Mouse (Mus musculus) C2C12 (cell line): ENCODE results near the gene Ppp1r18.

Source experiments
- CTCF ChIP-seq: IDR thresholded peaks from one replicate; pipeline ENCODE4 v1.5.1; 2011; ENCODE audit not compliant: control insufficient read depth, insufficient read depth, insufficient read length
- FOSL1 ChIP-seq: IDR thresholded peaks from one replicate; pipeline ENCODE4 v1.8.0; 2011; ENCODE audit warnings: mild to moderate bottlenecking, low read length; ENCODE audit not compliant: poor library complexity, insufficient read depth, severe bottlenecking
- MAX ChIP-seq: IDR thresholded peaks from one replicate; pipeline ENCODE4 v1.6.1; 2011; ENCODE audit warnings: mild to moderate bottlenecking, control low read depth
- MYOG ChIP-seq: IDR thresholded peaks from one replicate; pipeline ENCODE4 v1.6.1; 2011; ENCODE audit not compliant: control insufficient read depth, insufficient read length; ENCODE audit errors: extremely low read depth

GRCm38 (mm10) chr17:35923281-35923680 lies 57.9 kb downstream of the Ppp1r18 start:
- TF ChIP-seq CTCF, result no peak
- no peak for TF ChIP-seq MYOG
- TF ChIP-seq MAX, result no peak
- no peak for TF ChIP-seq FOSL1
